Mouse (Mus musculus): ENCODE data around the gene Rgs19. TPM values are rescaled to one million over a fixed set of nuclear protein-coding genes. Genes with fewer than 3 reads are reported as not detected.

Gene Rgs19
- polyA plus RNA-seq, 1 experiment from 2014 or later, result 57.0 TPM

Other genes with a start within 250 kb of the Rgs19 start
- gene Zbtb46, start 234.6 kb downstream of the Rgs19 start, polyA plus RNA-seq (2014; fragmentation: Nextera tagmentation; extraction: Ambion mirVana), result 18.8 and 22.2 TPM in 2 replicates
- 0.12 TPM in 1 of 2 replicates, not detected in the other for gene Abhd16b, start 200.8 kb downstream of the Rgs19 start, polyA plus RNA-seq (2014; fragmentation: Nextera tagmentation; extraction: Ambion mirVana)
- gene Tpd52l2, start 196.8 kb downstream of the Rgs19 start, polyA plus RNA-seq (2014; fragmentation: Nextera tagmentation; extraction: Ambion mirVana), result 102 and 112 TPM in 2 replicates
- gene Dnajc5, start 173.5 kb downstream of the Rgs19 start, polyA plus RNA-seq (2014; fragmentation: Nextera tagmentation; extraction: Ambion mirVana), result 189 and 233 TPM in 2 replicates
- 61.0 and 65.6 TPM in 2 replicates for gene Uckl1, start 109.1 kb downstream of the Rgs19 start, polyA plus RNA-seq (2014; fragmentation: Nextera tagmentation; extraction: Ambion mirVana)
- 59.9 and 65.8 TPM in 2 replicates for gene Prpf6, start 102.1 kb downstream of the Rgs19 start, polyA plus RNA-seq (2014; fragmentation: Nextera tagmentation; extraction: Ambion mirVana)
- gene Zfp512b, start 101.2 kb downstream of the Rgs19 start, polyA plus RNA-seq (2014; fragmentation: Nextera tagmentation; extraction: Ambion mirVana), result 72.6 and 75.3 TPM in 2 replicates
- 215 and 245 TPM in 2 replicates for gene Samd10, start 94.8 kb downstream of the Rgs19 start, polyA plus RNA-seq (2014; fragmentation: Nextera tagmentation; extraction: Ambion mirVana)
- not detected in 2 replicates for gene Gm29797, start 36.9 kb downstream of the Rgs19 start, polyA plus RNA-seq (2014; fragmentation: Nextera tagmentation; extraction: Ambion mirVana)
- 10.6 and 16.3 TPM in 2 replicates for gene Sox18, start 22.3 kb downstream of the Rgs19 start, polyA plus RNA-seq (2014; fragmentation: Nextera tagmentation; extraction: Ambion mirVana)
- 37.4 and 44.9 TPM in 2 replicates for gene Tcea2, start 13.7 kb downstream of the Rgs19 start, polyA plus RNA-seq (2014; fragmentation: Nextera tagmentation; extraction: Ambion mirVana)
- gene Lkaaear1, start 4.5 kb upstream of the Rgs19 start, polyA plus RNA-seq (2014; fragmentation: Nextera tagmentation; extraction: Ambion mirVana), result not detected in 2 replicates
- gene Oprl1, start 21.0 kb upstream of the Rgs19 start, polyA plus RNA-seq (2014; fragmentation: Nextera tagmentation; extraction: Ambion mirVana), result 105 and 110 TPM in 2 replicates
- gene Myt1, start 69.4 kb upstream of the Rgs19 start, polyA plus RNA-seq (2014; fragmentation: Nextera tagmentation; extraction: Ambion mirVana), result 21.2 and 31.3 TPM in 2 replicates
- gene Pcmtd2, start 143.9 kb upstream of the Rgs19 start, polyA plus RNA-seq (2014; fragmentation: Nextera tagmentation; extraction: Ambion mirVana), result 24.7 and 36.2 TPM in 2 replicates
- 84.6 and 94.9 TPM in 2 replicates for gene Polr3k, start 170.4 kb upstream of the Rgs19 start, polyA plus RNA-seq (2014; fragmentation: Nextera tagmentation; extraction: Ambion mirVana)